9 mouse cellular contexts compared by ENCODE assay signal in genomic region chr10:41933536-41933935, GRCm38 (mm10).
DNase-seq lines count a peak whose midpoint lies in the region; ATAC-seq and TF ChIP-seq lines count a peak whose summit lies in the region.
"Had no signal": no experiment of that assay in that cellular context is flagged by ENCODE, and none has a peak within 500 bp of the region (broad histone marks: within the 10 kb centered on the region; RNA-seq: fewer than 3 reads in every experiment).

No protein-coding gene starts in this region.

- no peak overlapping the region for H3K4me3 ChIP-seq in CH12.LX (replicated peaks in 1 of 3; ENCODE audit: low read depth in 2 of 3, low read length in 2 of 3, poor library complexity in 1 of 3)
- H3K4me3 ChIP-seq in kidney, embryonic 15.5 days (replicated peaks): no peak overlapping the region
- H3K4me3 ChIP-seq: stomach, embryonic 15.5 days had no signal

- H3K9ac ChIP-seq in CH12.LX (ENCODE audit: insufficient read depth, low read depth): no peak overlapping the region
- no peak overlapping the region for H3K9ac ChIP-seq in kidney, embryonic 15.5 days
- H3K9ac ChIP-seq: stomach, embryonic 15.5 days had no signal

- H3K9me3 ChIP-seq in CH12.LX (replicated peaks; ENCODE audit: low read length): no peaks in the 10 kb centered on the region
- no peaks in the 10 kb centered on the region for H3K9me3 ChIP-seq in kidney, embryonic 15.5 days (replicated peaks)
- H3K9me3 ChIP-seq: stomach, embryonic 15.5 days had no signal

- H3K27me3 ChIP-seq in CH12.LX (replicated peaks): no peaks in the 10 kb centered on the region
- H3K27me3 ChIP-seq in kidney, embryonic 15.5 days: no peaks in the 10 kb centered on the region
- H3K27me3 ChIP-seq: stomach, embryonic 15.5 days had no signal

- peak; percentile 39 for TF ChIP-seq RAD21 in CH12.LX (IDR thresholded peaks at IDR 0.05; ENCODE audit: low read depth, low read length)

- H3K79me2 ChIP-seq in CH12.LX (replicated peaks; ENCODE audit: control insufficient read depth, extremely low read depth, insufficient read depth, poor library complexity, severe bottlenecking): no peaks in the 10 kb centered on the region

- peak; percentile 72 to 81 for TF ChIP-seq CTCF in CH12.LX (conservative IDR thresholded peaks at IDR 0.05 in 1 of 2, IDR thresholded peaks at IDR 0.05 in 1 of 2; ENCODE audit: low read depth in 2 of 2, low read length in 2 of 2)

- in situ Hi-C loops in CH12.LX (cut with MboI; ENCODE audit: low pct_ligation_motif_present, low pct_unique_long_range_greater_than_20kb, low sequenced_read_pairs): no loop called here

- TF ChIP-seq POLR2A in CH12.LX (IDR thresholded peaks at IDR 0.05; ENCODE audit: low read depth, low read length): no peak

- peaks cover 0 to 3% of the 10 kb centered on the region in 2 experiments for H3K36me3 ChIP-seq in CH12.LX (replicated peaks in 1 of 2; ENCODE audit: control insufficient read depth in 1 of 2, insufficient read depth in 1 of 2, low read length in 1 of 2)
- H3K36me3 ChIP-seq in kidney, embryonic 15.5 days: no peaks in the 10 kb centered on the region
- H3K36me3 ChIP-seq: stomach, embryonic 15.5 days had no signal

- H3K4me1 ChIP-seq in CH12.LX (ENCODE audit: control insufficient read depth in 1 of 2, insufficient read depth in 2 of 2): peaks cover 16 to 36% of the 10 kb centered on the region in 2 experiments
- peaks cover 57% of the 10 kb centered on the region for H3K4me1 ChIP-seq in kidney, embryonic 15.5 days

- dilution Hi-C loops in CH12.LX (cut with MboI; ENCODE audit: extremely low pct_ligation_motif_present, extremely low pct_unique_long_range_greater_than_20kb, low sequenced_read_pairs): no loop called here

- WGBS in kidney, embryonic 15.5 days: 67% methylated on average over 6 of the region's 6 CpGs

- H3K4me2 ChIP-seq in CH12.LX (ENCODE audit: insufficient read depth, low read depth, poor library complexity, severe bottlenecking): no peak overlapping the region
- no peak overlapping the region for H3K4me2 ChIP-seq in kidney, embryonic 15.5 days
- H3K4me2 ChIP-seq: stomach, embryonic 15.5 days had no signal

- TF ChIP-seq EP300 in CH12.LX (IDR thresholded peaks at IDR 0.05; ENCODE audit: low read length): no peak

- DNase-seq in frontal cortex, postnatal 10 days (ENCODE audit: low spot score in 2 of 2): peak; percentile 32 to 41
- peak; percentile 49 for DNase-seq in CH12.LX (ENCODE audit: extremely low read depth)
- DNase-seq in cerebellum, adult 11-12 months: peak; percentile 72
- DNase-seq in gastrocnemius, adult 8-10 months (ENCODE audit: low spot score in 2 of 2): peak; percentile 39 to 44
- DNase-seq in lung, postnatal 10 days: peak; percentile 79
- DNase-seq in spleen, postnatal 4 days (ENCODE audit: low spot score in 2 of 2): peak; percentile 78 to 94

- H3K27ac ChIP-seq in CH12.LX (ENCODE audit: insufficient read depth, low read depth): no peak overlapping the region
- H3K27ac ChIP-seq in kidney, embryonic 15.5 days: 0 out of 2 replicates have a peak overlapping the region, but pooled peaks have one; percentile 93
- H3K27ac ChIP-seq: stomach, embryonic 15.5 days had no signal

- ATAC-seq in frontal cortex, adult (ENCODE audit: low TSS enrichment): no peak
- no peak for ATAC-seq in kidney, embryonic 15.5 days (replicated peaks; ENCODE audit: low FRiP score)

TF ChIP-seq in CH12.LX, 34 proteins besides CTCF, POLR2A, EP300 and RAD21:
- 0 out of 2 replicates have a peak, but pooled peaks have one; percentile 4 for TF ChIP-seq NELFE (IDR thresholded peaks at IDR 0.05; ENCODE audit: low read depth, low read length)
- TF ChIP-seq RCOR1 (conservative IDR thresholded peaks at IDR 0.05; ENCODE audit: low read depth, low read length): no peak
- peak; percentile 39 for TF ChIP-seq SMC3 (IDR thresholded peaks at IDR 0.05; ENCODE audit: low read depth, low read length)
